Mouse (Mus musculus) hindbrain, embryonic 15.5 days (tissue): ENCODE measurements at regions not wholly inside any gene's neighbourhood (a gene's known extent, or its start where the extent isn't known, plus 50 kb on each side); places are given as distances from the start of the nearest gene placed in this dataset.
"Not testable (repeated sequence)": the region's sequence is repeated elsewhere in the genome, so short reads cannot be mapped to it uniquely, and the experiment has no call there.

ENCODE experiments used
- ATAC-seq: fragments of 200-750 bp; cut with Nextera tagmentation; 2 replicates; pipeline ENCODE4 v1.8.0; 2017; ENCODE audit warnings: low read depth, moderate number of reproducible peaks, moderate TSS enrichment; ENCODE audit not compliant: low FRiP score
- H3K27ac ChIP-seq: fragments of 300-500 bp; sonication (generic); replicated peaks from 2 replicates; pipeline ENCODE4 v1.5.1; 2015; ENCODE audit warnings: mild to moderate bottlenecking, inconsistent platforms
- H3K27me3 ChIP-seq: fragments of 300-500 bp; sonication (generic); 2 replicates; pipeline ENCODE4 v1.6.1; 2015; ENCODE audit warnings: control low read depth, inconsistent platforms
- H3K36me3 ChIP-seq: fragments of 300-500 bp; sonication (generic); 2 replicates; pipeline ENCODE4 v1.6.1; 2015; ENCODE audit warnings: control low read depth, inconsistent platforms
- H3K4me1 ChIP-seq: fragments of 300-500 bp; sonication (generic); replicated peaks from 2 replicates; pipeline ENCODE4 v1.6.1; 2015; ENCODE audit warnings: control low read depth, inconsistent platforms
- H3K4me2 ChIP-seq: fragments of 300-500 bp; sonication (generic); 2 replicates; pipeline ENCODE4 v1.6.1; 2015; ENCODE audit warnings: moderate library complexity, mild to moderate bottlenecking, inconsistent platforms
- H3K4me3 ChIP-seq: fragments of 300-500 bp; sonication (generic); 2 replicates; pipeline ENCODE4 v1.5.1; 2015; ENCODE audit warnings: mild to moderate bottlenecking, inconsistent platforms
- H3K9ac ChIP-seq: fragments of 300-500 bp; sonication (generic); 2 replicates; pipeline ENCODE4 v1.6.1; 2015; ENCODE audit warnings: inconsistent platforms
- H3K9me3 ChIP-seq: fragments of 300-500 bp; sonication (generic); 2 replicates; pipeline ENCODE4 v1.6.1; 2016; ENCODE audit warnings: control low read depth, inconsistent platforms
- WGBS: fragments of 180-500 bp; shearing (Covaris S2); methylation state at CpG from one replicate; pipeline ENCODE4 v1.1.7; 2015; 5-methylcytosine and 5-hydroxymethylcytosine counted together

GRCm38 (mm10) chr13:52306783-52307440 lies 224.2 kb downstream of the Diras2 start:
- Histone ChIP-seq H3K4me3 (no peak overlapping the region), H3K9me3 (no peaks in the 10 kb centered on the region), H3K4me1 (no peaks in the 10 kb centered on the region), H3K27ac (no peak overlapping the region), H3K4me2 (no peak overlapping the region), H3K36me3 (no peaks in the 10 kb centered on the region), H3K27me3 (no peaks in the 10 kb centered on the region), H3K9ac (no peak overlapping the region)
- 74% methylated on average over 9 of the region's 9 CpGs for WGBS
- no peak for ATAC-seq

- no peaks in the 10 kb centered on the region for H3K9me3 ChIP-seq
- no peak for ATAC-seq
- H3K4me3 ChIP-seq, result no peak overlapping the region
- no peak overlapping the region for H3K9ac ChIP-seq
- no peak overlapping the region for H3K27ac ChIP-seq
- no peak overlapping the region for H3K4me2 ChIP-seq
- no peaks in the 10 kb centered on the region for H3K36me3 ChIP-seq
- H3K27me3 ChIP-seq, result no peaks in the 10 kb centered on the region
- 15% methylated on average over 2 of the region's 2 CpGs for WGBS
- H3K4me1 ChIP-seq, result no peaks in the 10 kb centered on the region
These were observed 220.1 kb downstream of the Diras2 start for GRCm38 (mm10) chr13:52310954-52311353.

GRCm38 (mm10) chr13:52318276-52318675 lies 212.8 kb downstream of the Diras2 start:
- 93% methylated on average over 2 of the region's 2 CpGs for WGBS

GRCm38 (mm10) chr13:52323691-52324090 lies 207.4 kb downstream of the Diras2 start:
- no peak for ATAC-seq
- Histone ChIP-seq H3K27ac (no peak overlapping the region), H3K4me3 (no peak overlapping the region), H3K9me3 (no peaks in the 10 kb centered on the region), H3K9ac (no peak overlapping the region), H3K36me3 (no peaks in the 10 kb centered on the region), H3K27me3 (no peaks in the 10 kb centered on the region), H3K4me1 (no peaks in the 10 kb centered on the region), H3K4me2 (no peak overlapping the region)
- WGBS, result 58% methylated on average over 3 of the region's 3 CpGs

More at GRCm38 (mm10) chr13:52318276-52318675, 212.8 kb downstream of the Diras2 start:
- H3K4me1 ChIP-seq, result no peaks in the 10 kb centered on the region
- H3K4me2 ChIP-seq, result no peak overlapping the region
- H3K9me3 ChIP-seq, result no peaks in the 10 kb centered on the region
- no peak overlapping the region for H3K4me3 ChIP-seq
- no peak overlapping the region for H3K9ac ChIP-seq
- H3K27me3 ChIP-seq, result no peaks in the 10 kb centered on the region
- no peak overlapping the region for H3K27ac ChIP-seq
- ATAC-seq, result no peak
- H3K36me3 ChIP-seq, result no peaks in the 10 kb centered on the region

GRCm38 (mm10) chr13:52324378-52324777 lies 206.7 kb downstream of the Diras2 start:
- not testable (repeated sequence) for H3K36me3 ChIP-seq, H3K27ac ChIP-seq, H3K9me3 ChIP-seq, ATAC-seq, H3K4me1 ChIP-seq, H3K4me3 ChIP-seq, H3K4me2 ChIP-seq, H3K27me3 ChIP-seq, H3K9ac ChIP-seq
- WGBS, result 95% methylated on average over 3 of the region's 3 CpGs

GRCm38 (mm10) chr13:52325647-52326046 lies 205.4 kb downstream of the Diras2 start:
- not testable (repeated sequence) for H3K4me1 ChIP-seq, H3K27ac ChIP-seq, H3K9me3 ChIP-seq, ATAC-seq, H3K4me3 ChIP-seq, H3K36me3 ChIP-seq, H3K4me2 ChIP-seq, H3K9ac ChIP-seq, H3K27me3 ChIP-seq
- WGBS, result 86% methylated on average over 6 of the region's 6 CpGs

- no peak overlapping the region for H3K27ac ChIP-seq
- H3K4me1 ChIP-seq, result no peaks in the 10 kb centered on the region
- no peaks in the 10 kb centered on the region for H3K36me3 ChIP-seq
- no peaks in the 10 kb centered on the region for H3K27me3 ChIP-seq
- 82% methylated on average over 9 of the region's 9 CpGs for WGBS
- H3K4me3 ChIP-seq, result no peak overlapping the region
- ATAC-seq, result no peak
- no peaks in the 10 kb centered on the region for H3K9me3 ChIP-seq
- H3K9ac ChIP-seq, result no peak overlapping the region
- no peak overlapping the region for H3K4me2 ChIP-seq
These were observed 203.3 kb downstream of the Diras2 start for GRCm38 (mm10) chr13:52327734-52328133.

GRCm38 (mm10) chr13:52328766-52329165 lies 202.3 kb downstream of the Diras2 start:
- Histone ChIP-seq H3K9me3 (no peaks in the 10 kb centered on the region), H3K4me2 (no peak overlapping the region), H3K36me3 (no peaks in the 10 kb centered on the region), H3K4me1 (no peaks in the 10 kb centered on the region), H3K9ac (no peak overlapping the region), H3K4me3 (no peak overlapping the region), H3K27ac (no peak overlapping the region), H3K27me3 (no peaks in the 10 kb centered on the region)
- ATAC-seq, result no peak
- 41% methylated on average over 8 of the region's 8 CpGs for WGBS

GRCm38 (mm10) chr13:52331068-52331467 lies 200.0 kb downstream of the Diras2 start:
- Histone ChIP-seq H3K36me3 (no peaks in the 10 kb centered on the region), H3K9ac (no peak overlapping the region), H3K27me3 (no peaks in the 10 kb centered on the region), H3K4me2 (no peak overlapping the region), H3K9me3 (no peaks in the 10 kb centered on the region), H3K4me3 (no peak overlapping the region), H3K27ac (no peak overlapping the region), H3K4me1 (no peaks in the 10 kb centered on the region)
- 84% methylated on average over 5 of the region's 5 CpGs for WGBS
- ATAC-seq, result no peak

GRCm38 (mm10) chr13:52334962-52335361 lies 196.1 kb downstream of the Diras2 start:
- H3K27ac ChIP-seq, result no peak overlapping the region
- H3K27me3 ChIP-seq, result no peaks in the 10 kb centered on the region
- 89% methylated on average over 3 of the region's 3 CpGs for WGBS
- H3K4me3 ChIP-seq, result no peak overlapping the region
- H3K4me2 ChIP-seq, result no peak overlapping the region
- peaks cover 8% of the 10 kb centered on the region for H3K4me1 ChIP-seq
- H3K9ac ChIP-seq, result no peak overlapping the region
- ATAC-seq, result no peak
- H3K9me3 ChIP-seq, result no peaks in the 10 kb centered on the region
- H3K36me3 ChIP-seq, result no peaks in the 10 kb centered on the region

GRCm38 (mm10) chr13:52337936-52338335 lies 193.1 kb downstream of the Diras2 start:
- no peak for ATAC-seq
- no peak overlapping the region for H3K4me2 ChIP-seq
- WGBS, result 69% methylated on average over 7 of the region's 7 CpGs
- no peaks in the 10 kb centered on the region for H3K36me3 ChIP-seq
- H3K9ac ChIP-seq, result no peak overlapping the region
- no peaks in the 10 kb centered on the region for H3K9me3 ChIP-seq
- H3K27me3 ChIP-seq, result no peaks in the 10 kb centered on the region
- no peak overlapping the region for H3K4me3 ChIP-seq
- H3K4me1 ChIP-seq, result peaks cover 8% of the 10 kb centered on the region
- no peak overlapping the region for H3K27ac ChIP-seq

- ATAC-seq, result peak; percentile 48; the same call in 1 of the 2 replicates
- Histone ChIP-seq H3K27me3 (no peaks in the 10 kb centered on the region), H3K9ac (no peak overlapping the region), H3K36me3 (no peaks in the 10 kb centered on the region), H3K4me1 (peaks cover 8% of the 10 kb centered on the region), H3K4me2 (no peak overlapping the region), H3K9me3 (no peaks in the 10 kb centered on the region), H3K27ac (no peak overlapping the region), H3K4me3 (no peak overlapping the region)
- 14% methylated on average over 10 of the region's 10 CpGs for WGBS
These were observed 191.9 kb downstream of the Diras2 start for GRCm38 (mm10) chr13:52339156-52339555.

- ATAC-seq, result no peak
- H3K27me3 ChIP-seq, result no peaks in the 10 kb centered on the region
- 81% methylated on average over 8 of the region's 8 CpGs for WGBS
- no peaks in the 10 kb centered on the region for H3K36me3 ChIP-seq
- H3K4me2 ChIP-seq, result no peak overlapping the region
- no peak overlapping the region for H3K9ac ChIP-seq
- peaks cover 8% of the 10 kb centered on the region for H3K4me1 ChIP-seq
- no peak overlapping the region for H3K27ac ChIP-seq
- H3K9me3 ChIP-seq, result no peaks in the 10 kb centered on the region
- no peak overlapping the region for H3K4me3 ChIP-seq
These were observed 189.1 kb downstream of the Diras2 start for GRCm38 (mm10) chr13:52341981-52342380.
